Mouse (Mus musculus) cerebellum, postnatal 10 days (tissue): ENCODE measurements around the gene Pgm2l1.

ENCODE experiments used
- DNase-seq, 2 experiments: peaks; one replicate each; pipeline ENCODE4 v3.0.0; 2021; ENCODE audit warnings: mixed read lengths in 2 of 2

Pgm2l1 gene

GRCm38 (mm10) chr7:100227158-100227875, at the start of gene Pgm2l1:
Pgm2l1 (plus strand) TSS chr7:100227394.
- DNase-seq, result peak; percentile 97 to 98

GRCm38 (mm10) chr7:100178016-100178890, 48.9 kb upstream of the Pgm2l1 start:
- peak; percentile 26 to 31 for DNase-seq

- DNase-seq, result no peak
These were observed 48.3 kb upstream of the Pgm2l1 start for GRCm38 (mm10) chr7:100178891-100179233.

GRCm38 (mm10) chr7:100179394-100179793, 47.8 kb upstream of the Pgm2l1 start:
- no peak for DNase-seq

- no peak for DNase-seq
These were observed 47.3 kb upstream of the Pgm2l1 start for GRCm38 (mm10) chr7:100179836-100180407.

- DNase-seq, result no peak
These were observed 46.0 kb upstream of the Pgm2l1 start for GRCm38 (mm10) chr7:100181176-100181575.

- no peak for DNase-seq
These were observed 45.6 kb upstream of the Pgm2l1 start for GRCm38 (mm10) chr7:100181614-100182013.

- no peak for DNase-seq
These were observed 44.8 kb upstream of the Pgm2l1 start for GRCm38 (mm10) chr7:100182388-100182787.

GRCm38 (mm10) chr7:100187601-100188000, 39.6 kb upstream of the Pgm2l1 start:
- peak; percentile 82 to 86 for DNase-seq

GRCm38 (mm10) chr7:100190167-100190566, 37.0 kb upstream of the Pgm2l1 start:
- no peak for DNase-seq

GRCm38 (mm10) chr7:100190778-100191177, 36.4 kb upstream of the Pgm2l1 start:
- peak; percentile 88 to 93 for DNase-seq

- DNase-seq, result no peak
These were observed 26.0 kb upstream of the Pgm2l1 start for GRCm38 (mm10) chr7:100201191-100201590.

GRCm38 (mm10) chr7:100203616-100204015, 23.6 kb upstream of the Pgm2l1 start:
- peak; percentile 48 to 49 for DNase-seq

GRCm38 (mm10) chr7:100204871-100205270, 22.3 kb upstream of the Pgm2l1 start:
- DNase-seq, result no peak

- no peak for DNase-seq
These were observed 21.1 kb upstream of the Pgm2l1 start for GRCm38 (mm10) chr7:100206144-100206543.

GRCm38 (mm10) chr7:100207886-100208285, 19.3 kb upstream of the Pgm2l1 start:
- DNase-seq, result no peak

GRCm38 (mm10) chr7:100214310-100214709, 12.9 kb upstream of the Pgm2l1 start:
- DNase-seq, result peak in 1 of 2 experiments; percentile 23

- peak; percentile 87 to 92 for DNase-seq
These were observed 12.0 kb upstream of the Pgm2l1 start for GRCm38 (mm10) chr7:100215116-100215732.

GRCm38 (mm10) chr7:100215976-100216375, 11.2 kb upstream of the Pgm2l1 start:
- DNase-seq, result peak; percentile 28 to 47

- DNase-seq, result peak; percentile 45 to 53
These were observed 10.3 kb upstream of the Pgm2l1 start for GRCm38 (mm10) chr7:100216601-100217565.

GRCm38 (mm10) chr7:100227896-100228525, 817 bp downstream of the Pgm2l1 start:
- peak; percentile 64 to 70 for DNase-seq
